Mouse (Mus musculus) layer of hippocampus, postnatal 14 days (tissue): Measurements from ENCODE around the gene Nrarp. TPM values are rescaled to one million over a fixed set of nuclear protein-coding genes. Genes with fewer than 3 reads are reported as not detected.

Experiments
- DNase-seq, 2 experiments: peaks; one replicate each; pipeline ENCODE4 v3.0.0; 2021 to 2022; ENCODE audit warnings: low spot score in 2 of 2, mixed read lengths in 1 of 2
- long read RNA-seq, 2 experiments: library from polyadenylated mRNA; stranded (forward); transcript quantifications; one replicate each; pipeline ENCODE4 v2.0.0; 2021
- total RNA-seq, 2 experiments: library from RNA; stranded (reverse); gene quantifications; 2 replicates each; pipeline ENCODE4 v1.2.3; 2021

Gene Nrarp
- total RNA-seq: 10 to 100 TPM; 38.1 to 49.8 TPM
- long read RNA-seq, experiment 1, transcript Nrarp-201 (1 exons, 2,582 nt): major isoform, 114 of 114 reads
- long read RNA-seq, experiment 1, partial matches to known transcripts: 0 of 114 reads
- long read RNA-seq, experiment 1, other reads (novel, unspliced or antisense): 0 of 114 reads
- long read RNA-seq, experiment 2, transcript Nrarp-201 (1 exons, 2,582 nt): major isoform, 92 of 92 reads
- long read RNA-seq, experiment 2, partial matches to known transcripts: 0 of 92 reads
- long read RNA-seq, experiment 2, other reads (novel, unspliced or antisense): 0 of 92 reads

DNA sequence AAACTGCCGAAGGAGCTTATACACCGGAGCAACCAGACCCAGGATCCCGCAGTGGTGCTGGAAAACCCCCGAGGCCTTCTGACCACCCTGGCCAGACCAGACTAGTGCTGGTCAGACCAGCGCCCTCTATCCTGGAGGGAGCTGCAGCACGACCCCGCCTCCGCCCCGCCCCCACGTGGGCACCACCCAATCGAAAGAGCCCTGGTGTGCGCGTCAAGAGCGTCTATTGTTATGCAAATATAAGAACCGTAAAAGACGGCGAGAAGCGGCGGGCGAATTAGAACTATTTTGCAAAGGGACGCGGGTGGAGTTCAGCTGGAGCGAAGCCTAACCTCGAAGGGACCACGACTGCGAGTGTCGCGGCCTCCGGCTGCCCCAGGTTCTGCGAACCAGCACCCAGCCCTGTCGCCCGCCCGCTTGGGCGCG is at the start of gene Nrarp:
Gene Nrarp, plus strand, starts transcription at position 281 of the 426 bp plus-strand sequence.
- peak; percentile 92 to 98 for DNase-seq

GRCm38 (mm10) chr2:25131601-25132000 is 49.0 kb upstream of the Nrarp start:
- no peak for DNase-seq

- no peak for DNase-seq
Measured at GRCm38 (mm10) chr2:25137832-25138231, 42.7 kb upstream of the Nrarp start.

- no peak for DNase-seq
Measured at GRCm38 (mm10) chr2:25141185-25141584, 39.4 kb upstream of the Nrarp start.

DNA sequence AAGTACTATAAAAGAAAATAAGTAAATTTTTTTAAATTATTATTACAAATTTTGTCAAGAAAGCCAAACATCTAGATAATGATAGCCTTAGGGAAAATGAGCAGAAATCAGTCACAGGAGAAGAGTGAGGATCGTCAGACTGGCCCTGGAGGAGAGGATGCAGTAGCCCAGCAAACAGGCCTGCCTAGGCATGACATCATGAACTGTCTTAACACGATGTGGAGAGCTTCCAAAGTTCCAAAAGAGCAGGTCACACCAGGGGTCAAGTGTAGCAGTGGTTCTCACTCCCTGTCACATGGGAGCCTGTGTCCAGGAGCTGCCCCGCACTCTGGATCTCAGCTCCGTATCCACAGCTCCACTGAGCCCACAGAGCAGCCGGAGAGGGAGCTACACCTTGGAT is 38.6 kb upstream of the Nrarp start:
- DNase-seq: no peak

GRCm38 (mm10) chr2:25145346-25145745 is 35.2 kb upstream of the Nrarp start:
- DNase-seq: no peak

DNA sequence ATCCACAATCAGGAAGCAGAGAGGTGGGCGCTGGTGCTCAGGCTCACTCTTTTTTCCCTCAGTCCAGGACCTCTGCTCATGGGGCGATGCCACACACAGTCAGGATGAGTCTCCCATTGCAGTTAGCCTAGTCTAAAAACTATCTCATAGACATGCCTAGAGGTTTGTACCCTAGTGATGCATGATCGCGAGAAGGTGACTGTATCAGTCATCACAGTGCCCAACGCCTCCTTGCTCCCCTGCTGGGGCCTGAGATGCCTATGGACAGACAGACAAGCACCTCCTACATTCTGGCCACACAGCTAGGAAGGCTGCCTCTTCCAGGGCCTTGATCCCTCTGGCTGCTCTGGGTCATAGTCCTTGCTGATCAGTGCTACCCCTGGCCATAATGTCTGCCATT is 33.2 kb upstream of the Nrarp start:
- no peak for DNase-seq

DNA sequence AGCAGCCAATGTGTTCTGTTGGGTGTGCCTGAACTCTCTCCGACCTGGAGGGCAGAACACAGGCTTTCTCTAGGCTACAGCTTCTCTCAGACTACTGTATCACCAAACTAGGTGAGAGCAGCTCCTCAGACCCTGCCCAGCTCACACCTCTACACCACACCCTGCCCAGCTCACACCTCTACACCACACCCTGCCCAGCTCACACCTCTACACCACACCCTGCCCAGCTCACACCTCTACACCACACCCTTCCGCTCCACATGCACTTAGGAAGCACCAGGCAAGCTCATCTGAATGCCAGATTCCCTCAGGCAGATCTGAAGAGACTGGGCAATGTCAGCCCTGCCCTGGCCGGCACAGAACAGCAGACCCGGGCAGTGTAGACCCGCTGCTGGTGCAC is 32.7 kb upstream of the Nrarp start:
- no peak for DNase-seq

GRCm38 (mm10) chr2:25149643-25150042 is 30.9 kb upstream of the Nrarp start:
- DNase-seq: no peak

DNA sequence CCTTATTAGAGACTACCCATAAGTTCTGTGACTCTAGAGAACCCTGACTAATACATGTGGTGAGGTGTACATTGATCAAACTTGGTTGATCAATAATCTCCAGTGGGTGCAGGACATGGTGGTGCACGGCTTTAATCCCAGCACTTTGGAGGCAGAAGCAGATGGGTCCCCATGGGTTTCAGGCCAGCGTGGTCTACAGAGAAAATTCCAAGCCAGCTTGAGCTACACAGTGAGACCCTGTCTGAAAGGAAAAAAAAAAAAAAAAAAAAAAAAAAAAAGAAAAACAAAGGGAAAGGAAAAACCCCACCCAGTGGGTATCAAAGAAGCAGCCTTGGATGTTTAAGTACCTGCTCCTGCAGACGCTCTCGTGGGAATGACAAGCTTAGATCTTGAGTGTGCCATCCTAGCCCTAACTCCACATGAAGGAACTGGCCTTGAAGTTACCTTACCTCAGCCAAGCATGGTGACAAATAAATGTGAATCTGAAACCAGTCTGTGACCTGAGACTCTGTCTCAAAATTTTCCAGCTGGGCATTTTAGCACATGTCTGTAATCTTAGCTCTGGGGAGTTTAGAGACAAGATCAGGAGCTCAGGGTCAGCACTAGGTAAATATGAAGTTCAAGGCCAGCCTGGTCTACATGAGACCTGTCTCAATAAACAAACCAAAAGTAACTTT is 29.1 kb upstream of the Nrarp start:
- no peak for DNase-seq

GRCm38 (mm10) chr2:25156177-25156576 is 24.4 kb upstream of the Nrarp start:
- DNase-seq: no peak

- no peak for DNase-seq
Measured at GRCm38 (mm10) chr2:25156990-25157389, 23.6 kb upstream of the Nrarp start.

- no peak for DNase-seq
Measured at GRCm38 (mm10) chr2:25157655-25158054, 22.9 kb upstream of the Nrarp start.

- no peak for DNase-seq
Measured at GRCm38 (mm10) chr2:25167481-25167880, 13.1 kb upstream of the Nrarp start.

DNA sequence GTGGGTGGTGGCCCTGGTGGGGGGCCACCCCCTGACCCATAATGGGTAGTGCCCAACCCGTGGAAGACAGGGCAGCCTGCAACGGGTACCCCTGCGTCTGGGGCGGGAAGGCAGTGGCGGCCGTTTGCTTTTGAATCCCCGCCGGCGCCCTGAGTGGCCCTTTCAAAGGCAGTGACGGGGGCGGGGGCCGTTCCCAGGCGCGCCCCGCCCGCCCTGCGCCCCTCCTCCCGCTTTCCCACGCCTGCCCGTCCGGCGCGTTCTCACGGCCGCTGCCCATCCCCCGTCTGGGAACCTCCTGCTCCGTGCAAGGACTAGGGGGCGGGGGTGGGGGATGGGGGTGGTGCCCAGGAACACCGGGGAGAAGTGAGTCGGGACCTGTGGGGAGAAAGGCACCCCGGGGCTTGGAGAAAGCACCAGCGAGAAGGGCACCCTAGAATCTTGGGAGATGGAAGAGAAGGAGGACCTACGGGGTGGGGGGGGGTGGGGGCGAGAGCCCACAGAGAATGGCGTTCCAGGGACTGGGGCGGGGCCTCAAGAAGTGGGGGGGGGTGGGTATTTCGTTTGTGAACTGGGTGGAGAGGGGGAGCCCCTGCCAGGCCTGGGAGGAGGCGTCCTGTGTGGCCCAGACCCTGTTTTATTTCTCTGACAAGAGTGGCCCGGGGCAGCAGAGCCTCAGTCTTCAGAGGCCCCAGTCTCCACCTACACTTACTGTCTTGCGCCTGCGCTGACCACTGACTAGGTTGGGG is 12.5 kb upstream of the Nrarp start:
- no peak for DNase-seq

DNA sequence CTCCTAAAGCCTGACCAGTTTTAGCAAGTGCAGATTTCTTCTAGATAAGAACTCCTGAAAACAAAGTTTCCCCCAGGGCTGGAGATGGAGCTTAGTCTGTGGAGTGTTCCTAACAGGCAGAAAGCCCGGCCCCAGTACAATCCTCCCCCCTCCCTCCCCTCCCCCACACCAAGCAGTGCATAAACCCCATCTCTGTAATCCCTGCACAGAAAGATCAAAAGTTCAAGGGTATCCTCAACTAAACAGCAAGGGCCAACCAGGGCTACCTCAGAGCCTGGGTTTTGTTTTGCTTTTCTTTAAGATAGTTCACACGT is 11.9 kb upstream of the Nrarp start:
- no peak for DNase-seq

GRCm38 (mm10) chr2:25169778-25170177 is 10.8 kb upstream of the Nrarp start:
- no peak for DNase-seq

- no peak for DNase-seq
Measured at GRCm38 (mm10) chr2:25170326-25171100, 10.0 kb upstream of the Nrarp start.

- DNase-seq: no peak
Measured at GRCm38 (mm10) chr2:25171101-25171768, 9.3 kb upstream of the Nrarp start.

- DNase-seq: peak in 1 of 2 experiments; percentile 78
Measured at GRCm38 (mm10) chr2:25171769-25172153, 8.8 kb upstream of the Nrarp start.

DNA sequence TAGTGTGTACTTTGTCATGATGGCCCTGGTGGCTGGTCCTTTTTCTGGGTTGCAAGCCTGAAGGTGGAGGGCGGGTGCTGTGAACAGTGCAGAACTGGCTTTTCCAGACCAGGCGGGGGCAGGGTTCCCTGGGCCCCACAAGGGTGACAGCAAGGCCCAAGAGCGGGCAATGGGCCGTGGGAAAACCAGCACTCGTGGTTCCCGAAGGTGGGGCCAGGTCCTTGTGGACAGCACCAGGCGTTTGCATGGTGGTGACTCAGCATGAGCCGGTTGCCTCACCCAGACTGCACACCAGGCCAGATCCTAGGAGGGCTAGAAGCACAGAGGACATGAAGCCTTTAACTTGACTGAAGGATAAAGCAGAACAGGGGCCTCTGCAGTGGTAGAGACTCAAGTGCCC is 7.9 kb upstream of the Nrarp start:
- DNase-seq: no peak
